Mouse (Mus musculus) intestine, embryonic 15.5 days (tissue): ENCODE measurements at regions not wholly inside any gene's neighbourhood (a gene's known extent, or its start where the extent isn't known, plus 50 kb on each side); places are given as distances from the start of the nearest gene placed in this dataset.

Experiments
- ATAC-seq: fragments of 200-750 bp; cut with Nextera tagmentation; 2 replicates; pipeline ENCODE4 v1.8.0; 2017; ENCODE audit warnings: moderate TSS enrichment, moderate library complexity
- H3K27ac ChIP-seq: fragments of 300-500 bp; sonication (generic); 2 replicates; pipeline ENCODE4 v1.5.1; 2015; ENCODE audit warnings: mild to moderate bottlenecking, inconsistent platforms
- H3K27me3 ChIP-seq: fragments of 300-500 bp; sonication (generic); replicated peaks from 2 replicates; pipeline ENCODE4 v1.6.1; 2015; ENCODE audit warnings: inconsistent platforms
- H3K36me3 ChIP-seq: fragments of 300-500 bp; sonication (generic); 2 replicates; pipeline ENCODE4 v1.6.1; 2015; ENCODE audit warnings: inconsistent platforms
- H3K4me1 ChIP-seq: fragments of 300-500 bp; sonication (generic); replicated peaks from 2 replicates; pipeline ENCODE4 v1.6.1; 2015; ENCODE audit warnings: inconsistent platforms
- H3K4me2 ChIP-seq: fragments of 300-500 bp; sonication (generic); replicated peaks from 2 replicates; pipeline ENCODE4 v1.6.1; 2015; ENCODE audit warnings: mild to moderate bottlenecking, inconsistent platforms
- H3K4me3 ChIP-seq: fragments of 300-500 bp; sonication (generic); replicated peaks from 2 replicates; pipeline ENCODE4 v1.5.1; 2015; ENCODE audit warnings: inconsistent platforms
- H3K9ac ChIP-seq: fragments of 300-500 bp; sonication (generic); 2 replicates; pipeline ENCODE4 v1.6.1; 2015; ENCODE audit warnings: inconsistent platforms
- H3K9me3 ChIP-seq: fragments of 300-500 bp; sonication (generic); 2 replicates; pipeline ENCODE4 v1.6.1; 2016; ENCODE audit warnings: inconsistent platforms
- WGBS: fragments of 180-500 bp; shearing (Covaris S2); methylation state at CpG from one replicate; pipeline ENCODE4 v1.1.7; 2015; 5-methylcytosine and 5-hydroxymethylcytosine counted together

GRCm38 (mm10) chr2:9733243-9733642 is 147.8 kb upstream of the 4930412O13Rik start:
- no peaks in the 10 kb centered on the region for H3K36me3 ChIP-seq
- no peak overlapping the region for H3K9ac ChIP-seq
- no peaks in the 10 kb centered on the region for H3K4me1 ChIP-seq
- H3K9me3 ChIP-seq: no peaks in the 10 kb centered on the region
- WGBS: 76% methylated on average over 7 of the region's 7 CpGs
- no peak for ATAC-seq
- no peaks in the 10 kb centered on the region for H3K27me3 ChIP-seq
- no peak overlapping the region for H3K4me2 ChIP-seq
- no peak overlapping the region for H3K27ac ChIP-seq
- H3K4me3 ChIP-seq: no peak overlapping the region

- H3K36me3 ChIP-seq: no peaks in the 10 kb centered on the region
- no peak overlapping the region for H3K9ac ChIP-seq
- no peak overlapping the region for H3K27ac ChIP-seq
- no peak for ATAC-seq
- no peaks in the 10 kb centered on the region for H3K9me3 ChIP-seq
- no peaks in the 10 kb centered on the region for H3K27me3 ChIP-seq
- no peaks in the 10 kb centered on the region for H3K4me1 ChIP-seq
- no peak overlapping the region for H3K4me2 ChIP-seq
- H3K4me3 ChIP-seq: no peak overlapping the region
- WGBS: 86% methylated on average over 3 of the region's 3 CpGs
These were observed 136.9 kb upstream of the 4930412O13Rik start for GRCm38 (mm10) chr2:9744181-9744580.

- WGBS: 44% methylated on average over 11 of the region's 11 CpGs
- ATAC-seq: no peak
These were observed 130.9 kb upstream of the 4930412O13Rik start for GRCm38 (mm10) chr2:9749829-9750788.

GRCm38 (mm10) chr2:9753691-9754090 is 127.4 kb upstream of the 4930412O13Rik start:
- Histone ChIP-seq H3K27ac (no peak overlapping the region), H3K27me3 (no peaks in the 10 kb centered on the region), H3K9me3 (no peaks in the 10 kb centered on the region), H3K4me2 (peak overlapping the region; percentile 2; the same call in 1 of the 2 replicates), H3K36me3 (no peaks in the 10 kb centered on the region), H3K4me1 (no peaks in the 10 kb centered on the region), H3K9ac (no peak overlapping the region), H3K4me3 (no peak overlapping the region)
- WGBS: 70% methylated on average over 7 of the region's 7 CpGs
- ATAC-seq: peak; percentile 85

More at GRCm38 (mm10) chr2:9749829-9750788, 130.9 kb upstream of the 4930412O13Rik start:
- H3K36me3 ChIP-seq: no peaks in the 10 kb centered on the region
- H3K4me2 ChIP-seq: no peak overlapping the region
- H3K9me3 ChIP-seq: no peaks in the 10 kb centered on the region
- no peaks in the 10 kb centered on the region for H3K4me1 ChIP-seq
- no peak overlapping the region for H3K27ac ChIP-seq
- no peaks in the 10 kb centered on the region for H3K27me3 ChIP-seq
- no peak overlapping the region for H3K4me3 ChIP-seq
- no peak overlapping the region for H3K9ac ChIP-seq

- Histone ChIP-seq H3K4me3 (no peak overlapping the region), H3K27ac (no peak overlapping the region), H3K9ac (no peak overlapping the region), H3K4me2 (no peak overlapping the region), H3K9me3 (no peaks in the 10 kb centered on the region), H3K36me3 (no peaks in the 10 kb centered on the region), H3K4me1 (no peaks in the 10 kb centered on the region), H3K27me3 (no peaks in the 10 kb centered on the region)
- 33% methylated on average over 6 of the region's 6 CpGs for WGBS
- peak; percentile 82 for ATAC-seq
These were observed 126.9 kb upstream of the 4930412O13Rik start for GRCm38 (mm10) chr2:9754153-9754552.

GRCm38 (mm10) chr2:9757770-9758420 is 123.2 kb upstream of the 4930412O13Rik start:
- H3K27ac ChIP-seq: no peak overlapping the region
- H3K4me1 ChIP-seq: no peaks in the 10 kb centered on the region
- no peaks in the 10 kb centered on the region for H3K36me3 ChIP-seq
- ATAC-seq: no peak
- H3K9me3 ChIP-seq: no peaks in the 10 kb centered on the region
- H3K9ac ChIP-seq: no peak overlapping the region
- no peaks in the 10 kb centered on the region for H3K27me3 ChIP-seq
- no peak overlapping the region for H3K4me3 ChIP-seq
- H3K4me2 ChIP-seq: no peak overlapping the region
- 78% methylated on average over 5 of the region's 5 CpGs for whole genome bisulfite sequencing

GRCm38 (mm10) chr2:9758983-9759382 is 122.1 kb upstream of the 4930412O13Rik start:
- Histone ChIP-seq H3K4me2 (no peak overlapping the region), H3K4me1 (no peaks in the 10 kb centered on the region), H3K27me3 (no peaks in the 10 kb centered on the region), H3K9me3 (no peaks in the 10 kb centered on the region), H3K9ac (no peak overlapping the region), H3K36me3 (no peaks in the 10 kb centered on the region), H3K27ac (no peak overlapping the region), H3K4me3 (no peak overlapping the region)
- WGBS: 87% methylated on average over 7 of the region's 7 CpGs
- ATAC-seq: no peak

- no peak overlapping the region for H3K27ac ChIP-seq
- no peak for ATAC-seq
- no peaks in the 10 kb centered on the region for H3K27me3 ChIP-seq
- H3K4me2 ChIP-seq: no peak overlapping the region
- no peak overlapping the region for H3K9ac ChIP-seq
- no peaks in the 10 kb centered on the region for H3K9me3 ChIP-seq
- WGBS: 73% methylated on average over 7 of the region's 7 CpGs
- no peaks in the 10 kb centered on the region for H3K36me3 ChIP-seq
- H3K4me3 ChIP-seq: no peak overlapping the region
- no peaks in the 10 kb centered on the region for H3K4me1 ChIP-seq
These were observed 121.5 kb upstream of the 4930412O13Rik start for GRCm38 (mm10) chr2:9759389-9760104.

GRCm38 (mm10) chr2:9780159-9780558 is 100.9 kb upstream of the 4930412O13Rik start:
- Histone ChIP-seq H3K27ac (no peak overlapping the region), H3K4me1 (no peaks in the 10 kb centered on the region), H3K4me2 (no peak overlapping the region), H3K27me3 (no peaks in the 10 kb centered on the region), H3K36me3 (no peaks in the 10 kb centered on the region), H3K4me3 (no peak overlapping the region), H3K9me3 (no peaks in the 10 kb centered on the region), H3K9ac (no peak overlapping the region)
- 77% methylated on average over 2 of the region's 2 CpGs for WGBS
- ATAC-seq: no peak

- Histone ChIP-seq H3K27ac (no peak overlapping the region), H3K9ac (no peak overlapping the region), H3K4me3 (no peak overlapping the region), H3K27me3 (no peaks in the 10 kb centered on the region), H3K9me3 (no peaks in the 10 kb centered on the region), H3K4me1 (no peaks in the 10 kb centered on the region), H3K4me2 (no peak overlapping the region), H3K36me3 (no peaks in the 10 kb centered on the region)
- 66% methylated on average over 3 of the region's 3 CpGs for WGBS
- no peak for ATAC-seq
These were observed 98.4 kb upstream of the 4930412O13Rik start for GRCm38 (mm10) chr2:9782698-9783097.

- 98% methylated on average over 1 of the region's 1 CpGs for WGBS
- H3K4me2 ChIP-seq: no peak overlapping the region
- ATAC-seq: no peak
- no peak overlapping the region for H3K4me3 ChIP-seq
- H3K9me3 ChIP-seq: no peaks in the 10 kb centered on the region
- no peak overlapping the region for H3K27ac ChIP-seq
- no peak overlapping the region for H3K9ac ChIP-seq
- H3K4me1 ChIP-seq: no peaks in the 10 kb centered on the region
- H3K27me3 ChIP-seq: no peaks in the 10 kb centered on the region
- H3K36me3 ChIP-seq: no peaks in the 10 kb centered on the region
These were observed 89.1 kb upstream of the 4930412O13Rik start for GRCm38 (mm10) chr2:9791970-9792369.

GRCm38 (mm10) chr2:9792381-9792780 is 88.7 kb upstream of the 4930412O13Rik start:
- H3K36me3 ChIP-seq: no peaks in the 10 kb centered on the region
- WGBS: 89% methylated on average over 1 of the region's 1 CpGs
- no peaks in the 10 kb centered on the region for H3K4me1 ChIP-seq
- no peak for ATAC-seq
- no peaks in the 10 kb centered on the region for H3K27me3 ChIP-seq
- no peak overlapping the region for H3K27ac ChIP-seq
- H3K4me3 ChIP-seq: no peak overlapping the region
- H3K4me2 ChIP-seq: no peak overlapping the region
- no peak overlapping the region for H3K9ac ChIP-seq
- H3K9me3 ChIP-seq: no peaks in the 10 kb centered on the region
